Mouse (Mus musculus): ENCODE measurements around the gene Cutal. TPM values are rescaled to one million over a fixed set of nuclear protein-coding genes. Genes with fewer than 3 reads are reported as not detected.

Cutal gene
- polyA plus RNA-seq, 1 experiment = not detected

GRCm38 (mm10) chr2:34938269-34939208 is 64.3 kb downstream of the Cutal start:
- no peak for TF ChIP-seq GATA1 (IDR thresholded peaks at IDR 0.05; ENCODE audit: low read length)

GRCm38 (mm10) chr2:34940246-34940645 is 66.0 kb downstream of the Cutal start:
- TF ChIP-seq GATA1 (IDR thresholded peaks at IDR 0.05; ENCODE audit: low read length) = no peak

GRCm38 (mm10) chr2:34941061-34941675 is 67.0 kb downstream of the Cutal start:
- TF ChIP-seq GATA1 (IDR thresholded peaks at IDR 0.05; ENCODE audit: low read length) = no peak

Other genes starting within 250 kb of the Cutal start
- 19.7 and 21.8 TPM in 2 replicates for gene Gapvd1, start 119.2 kb upstream of the Cutal start, polyA plus RNA-seq (2012)
- 91.1 and 123 TPM in 2 replicates for gene Hspa5, start 102.4 kb upstream of the Cutal start, polyA plus RNA-seq (2012)
- 9.6 and 16.7 TPM in 2 replicates for gene Rabepk, start 74.5 kb upstream of the Cutal start, polyA plus RNA-seq (2012)
- 26.3 and 39.9 TPM in 2 replicates for gene Fbxw2, start 48.1 kb upstream of the Cutal start, polyA plus RNA-seq (2012)
- not detected in 2 replicates for gene Gm34653, start 41.4 kb upstream of the Cutal start, polyA plus RNA-seq (2012)
- gene Psmd5, start 572 bp downstream of the Cutal start, polyA plus RNA-seq (2012) = 10.7 and 14.3 TPM in 2 replicates
- not detected in 2 replicates for gene Phf19, start 39.6 kb downstream of the Cutal start, polyA plus RNA-seq (2012)
- not detected in 2 replicates for gene Traf1, start 87.4 kb downstream of the Cutal start, polyA plus RNA-seq (2012)
- gene Hc, start 187.0 kb downstream of the Cutal start, polyA plus RNA-seq (2012) = not detected in 2 replicates
- gene AI182371, start 227.1 kb downstream of the Cutal start, polyA plus RNA-seq (2012) = 0.03 TPM in 1 of 2 replicates, not detected in the other
- gene Cntrl, start 235.1 kb downstream of the Cutal start, polyA plus RNA-seq (2012) = 13.1 and 15.0 TPM in 2 replicates

All from G1E-ER4 (cell line).